Mouse (Mus musculus) midbrain, embryonic 16.5 days (tissue): ENCODE measurements at regions not wholly inside any gene's neighbourhood (a gene's known extent, or its start where the extent isn't known, plus 50 kb on each side); places are given as distances from the start of the nearest gene placed in this dataset.

Source experiments
- ATAC-seq: fragments of 200-750 bp; cut with Nextera tagmentation; 2 replicates; pipeline ENCODE4 v1.8.0; 2017; ENCODE audit warnings: moderate TSS enrichment
- H3K27ac ChIP-seq: fragments of 300-500 bp; sonication (generic); 2 replicates; pipeline ENCODE4 v1.5.1; 2014; ENCODE audit warnings: mild to moderate bottlenecking, low read length, mixed read lengths
- H3K27me3 ChIP-seq: fragments of 300-500 bp; sonication (generic); 2 replicates; pipeline ENCODE4 v1.6.1; 2014; ENCODE audit warnings: low read depth, low read length, mixed read lengths; ENCODE audit not compliant: control insufficient read depth, insufficient read depth
- H3K36me3 ChIP-seq: fragments of 300-500 bp; sonication (generic); 2 replicates; pipeline ENCODE4 v1.6.1; 2014; ENCODE audit warnings: mild to moderate bottlenecking, low read length, moderate library complexity, mixed read lengths; ENCODE audit not compliant: control insufficient read depth, insufficient read depth
- H3K4me1 ChIP-seq: fragments of 300-500 bp; sonication (generic); 2 replicates; pipeline ENCODE4 v1.6.1; 2014; ENCODE audit warnings: mild to moderate bottlenecking, low read length, mixed read lengths; ENCODE audit not compliant: control insufficient read depth, insufficient read depth
- H3K4me2 ChIP-seq: fragments of 300-500 bp; sonication (generic); 2 replicates; pipeline ENCODE4 v1.6.1; 2014; ENCODE audit warnings: mild to moderate bottlenecking, low read length, mixed read lengths
- H3K4me3 ChIP-seq: fragments of 300-500 bp; sonication (generic); 2 replicates; pipeline ENCODE4 v1.5.1; 2014; ENCODE audit warnings: low read depth, mild to moderate bottlenecking, low read length, moderate library complexity, mixed read lengths
- H3K9ac ChIP-seq: fragments of 300-500 bp; sonication (generic); 2 replicates; pipeline ENCODE4 v1.6.1; 2014; ENCODE audit warnings: low read depth, low read length, mixed read lengths
- H3K9me3 ChIP-seq: fragments of 300-500 bp; sonication (generic); replicated peaks from 2 replicates; pipeline ENCODE4 v1.6.1; 2014; ENCODE audit warnings: mild to moderate bottlenecking, low read length, mixed read lengths; ENCODE audit not compliant: control insufficient read depth, poor library complexity, severe bottlenecking
- WGBS: fragments of 180-500 bp; shearing (Covaris S2); extraction: QIAGEN DNeasy Blood & Tissue Kit; methylation state at CpG from one replicate; pipeline ENCODE4 v1.1.7; 2014; 5-methylcytosine and 5-hydroxymethylcytosine counted together

DNA sequence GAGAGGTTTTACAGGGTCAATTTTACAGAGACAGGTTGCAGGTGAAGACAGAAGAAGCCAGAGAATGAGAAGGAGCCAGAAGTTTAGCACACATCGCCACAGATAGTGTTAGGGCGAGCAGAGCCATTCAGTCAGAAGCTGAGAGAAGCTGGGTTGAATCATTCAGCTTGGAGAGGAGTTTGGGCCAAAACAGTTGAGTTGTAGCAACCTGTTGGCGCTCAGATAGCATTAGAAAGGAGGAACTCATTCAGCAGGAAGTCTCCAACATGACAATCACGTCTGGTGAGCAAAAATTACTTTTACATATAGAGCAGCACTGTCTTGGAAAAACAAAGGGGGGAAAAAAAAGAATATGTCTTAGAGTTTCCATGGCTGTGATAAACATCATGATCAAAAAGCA is 53.2 kb downstream of the Fam43a start:
- H3K4me1 ChIP-seq: peaks cover 4% of the 10 kb centered on the region; the same call in 1 of the 2 replicates
- ATAC-seq: no peak
- H3K4me2 ChIP-seq: no peak overlapping the region
- no peak overlapping the region for H3K9ac ChIP-seq
- no peak overlapping the region for H3K4me3 ChIP-seq
- no peak overlapping the region for H3K27ac ChIP-seq
- H3K27me3 ChIP-seq: no peaks in the 10 kb centered on the region
- WGBS: 75% methylated on average over 4 of the region's 4 CpGs
- no peaks in the 10 kb centered on the region for H3K9me3 ChIP-seq
- H3K36me3 ChIP-seq: no peaks in the 10 kb centered on the region

DNA sequence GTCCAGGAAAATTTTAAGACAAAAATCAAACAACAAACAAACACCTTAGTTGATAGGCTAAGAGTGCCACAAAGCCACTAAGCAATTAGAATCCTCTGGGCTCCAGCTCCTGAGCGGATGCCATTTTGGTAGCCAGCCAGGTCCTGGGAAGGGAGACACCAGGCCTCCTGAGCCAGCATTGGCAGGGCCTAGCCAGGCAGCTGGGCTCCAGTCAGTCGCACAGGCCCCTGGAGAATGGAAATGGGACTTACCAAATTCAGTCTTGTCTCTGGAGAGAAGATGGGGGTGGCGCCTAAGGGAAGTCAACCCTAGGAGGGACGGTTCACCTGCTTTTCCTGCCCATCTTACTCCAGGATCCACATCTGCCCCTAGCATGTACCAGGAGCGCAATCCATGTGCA is 54.3 kb downstream of the Fam43a start:
- Histone ChIP-seq H3K9me3 (no peaks in the 10 kb centered on the region), H3K36me3 (no peaks in the 10 kb centered on the region), H3K27ac (no peak overlapping the region), H3K4me1 (peaks cover 4% of the 10 kb centered on the region; the same call in 1 of the 2 replicates), H3K4me3 (no peak overlapping the region), H3K9ac (no peak overlapping the region), H3K4me2 (no peak overlapping the region), H3K27me3 (no peaks in the 10 kb centered on the region)
- ATAC-seq: no peak
- WGBS: 78% methylated on average over 5 of the region's 5 CpGs

DNA sequence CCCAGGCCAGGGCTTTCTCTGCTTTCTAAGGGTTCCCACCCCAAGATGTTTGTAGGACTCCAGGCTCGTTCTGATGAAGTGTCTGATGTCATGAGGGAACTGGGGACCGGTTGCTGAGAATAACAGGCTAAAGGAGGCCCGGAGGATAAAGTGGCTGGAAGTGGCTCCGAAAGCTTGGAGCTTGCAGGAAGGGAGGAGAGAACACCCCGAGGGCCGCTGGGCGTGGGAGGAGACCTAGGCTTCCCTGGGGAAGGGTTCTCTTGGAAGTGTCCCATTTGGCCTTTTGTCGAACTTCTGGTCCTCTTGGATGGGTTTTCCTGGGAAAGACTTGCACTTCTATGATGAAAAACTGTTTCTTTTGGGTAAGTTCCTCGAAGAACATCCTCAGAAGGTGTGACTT is 54.7 kb downstream of the Fam43a start:
- Histone ChIP-seq H3K27me3 (no peaks in the 10 kb centered on the region), H3K4me2 (no peak overlapping the region), H3K27ac (no peak overlapping the region), H3K36me3 (no peaks in the 10 kb centered on the region), H3K9ac (no peak overlapping the region), H3K9me3 (no peaks in the 10 kb centered on the region), H3K4me3 (no peak overlapping the region), H3K4me1 (peaks cover 4% of the 10 kb centered on the region; the same call in 1 of the 2 replicates)
- no peak for ATAC-seq
- 92% methylated on average over 9 of the region's 9 CpGs for WGBS

- H3K27ac ChIP-seq: no peak overlapping the region
- no peaks in the 10 kb centered on the region for H3K9me3 ChIP-seq
- H3K4me3 ChIP-seq: no peak overlapping the region
- H3K4me2 ChIP-seq: no peak overlapping the region
- H3K4me1 ChIP-seq: peaks cover 4% of the 10 kb centered on the region; the same call in 1 of the 2 replicates
- H3K27me3 ChIP-seq: no peaks in the 10 kb centered on the region
- 54% methylated on average over 5 of the region's 5 CpGs for WGBS
- H3K9ac ChIP-seq: no peak overlapping the region
- no peaks in the 10 kb centered on the region for H3K36me3 ChIP-seq
- no peak for ATAC-seq
Measured at GRCm38 (mm10) chr16:30655798-30656221, 56.3 kb downstream of the Fam43a start.

- no peaks in the 10 kb centered on the region for H3K36me3 ChIP-seq
- H3K27me3 ChIP-seq: no peaks in the 10 kb centered on the region
- H3K9ac ChIP-seq: no peak overlapping the region
- peaks cover 4% of the 10 kb centered on the region; the same call in 1 of the 2 replicates for H3K4me1 ChIP-seq
- no peak for ATAC-seq
- H3K4me3 ChIP-seq: no peak overlapping the region
- no peaks in the 10 kb centered on the region for H3K9me3 ChIP-seq
- 86% methylated on average over 17 of the region's 17 CpGs for WGBS
- no peak overlapping the region for H3K27ac ChIP-seq
- H3K4me2 ChIP-seq: no peak overlapping the region
Measured at GRCm38 (mm10) chr16:30656881-30657280, 57.4 kb downstream of the Fam43a start.

- Histone ChIP-seq H3K4me2 (no peak overlapping the region), H3K36me3 (no peaks in the 10 kb centered on the region), H3K4me1 (peaks cover 4% of the 10 kb centered on the region; the same call in 1 of the 2 replicates), H3K27me3 (no peaks in the 10 kb centered on the region), H3K9ac (no peak overlapping the region), H3K27ac (no peak overlapping the region), H3K4me3 (no peak overlapping the region), H3K9me3 (no peaks in the 10 kb centered on the region)
- WGBS: 86% methylated on average over 4 of the region's 4 CpGs
- no peak for ATAC-seq
Measured at GRCm38 (mm10) chr16:30658921-30659320, 59.4 kb downstream of the Fam43a start.

DNA sequence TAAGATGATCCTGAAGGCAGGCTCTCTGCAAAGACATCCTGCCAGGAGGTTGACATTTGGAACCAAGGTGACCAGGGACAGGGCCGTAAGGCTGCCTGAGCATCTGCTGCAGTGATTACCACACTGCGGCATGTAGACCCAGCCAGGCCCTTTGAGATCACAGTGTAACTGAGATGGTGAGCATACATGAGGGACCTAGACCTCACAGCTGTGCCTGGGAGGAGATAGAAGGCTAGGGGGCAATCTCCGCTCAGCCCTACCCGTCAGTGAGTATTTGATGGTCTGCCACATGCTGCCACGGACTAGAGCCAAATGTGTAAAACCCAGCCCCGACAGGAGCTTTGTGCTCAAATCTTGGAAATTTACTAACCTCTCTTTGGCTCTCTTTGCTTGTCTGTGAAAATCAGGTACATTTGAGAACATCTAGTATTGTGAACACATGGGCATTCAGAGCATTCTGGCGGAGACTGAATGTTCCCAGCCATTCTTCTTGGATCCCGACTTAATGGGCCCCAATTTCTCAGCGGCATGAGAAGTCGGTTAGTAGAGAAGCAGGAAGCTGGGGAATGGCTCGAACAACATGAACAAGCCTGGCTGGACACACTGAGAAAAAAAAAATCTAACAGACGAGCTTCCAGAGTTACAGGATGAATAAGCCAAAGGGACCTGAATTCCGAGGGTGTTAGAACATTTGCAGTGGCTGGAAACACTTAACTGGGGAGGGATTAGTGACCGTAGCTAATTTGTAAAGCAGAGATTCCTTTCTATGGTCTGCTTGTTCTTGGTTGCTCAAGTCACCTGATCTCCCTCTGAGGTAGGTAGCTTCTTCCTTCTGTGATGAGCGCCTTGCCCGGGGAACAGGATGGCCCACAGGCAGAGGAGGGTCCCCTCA is 61.8 kb downstream of the Fam43a start:
- ATAC-seq: no peak
- H3K27ac ChIP-seq: no peak overlapping the region
- no peaks in the 10 kb centered on the region for H3K27me3 ChIP-seq
- H3K4me2 ChIP-seq: no peak overlapping the region
- no peak overlapping the region for H3K9ac ChIP-seq
- H3K4me1 ChIP-seq: no peaks in the 10 kb centered on the region
- H3K4me3 ChIP-seq: no peak overlapping the region
- 65% methylated on average over 16 of the region's 16 CpGs for WGBS
- H3K36me3 ChIP-seq: no peaks in the 10 kb centered on the region
- H3K9me3 ChIP-seq: no peaks in the 10 kb centered on the region

DNA sequence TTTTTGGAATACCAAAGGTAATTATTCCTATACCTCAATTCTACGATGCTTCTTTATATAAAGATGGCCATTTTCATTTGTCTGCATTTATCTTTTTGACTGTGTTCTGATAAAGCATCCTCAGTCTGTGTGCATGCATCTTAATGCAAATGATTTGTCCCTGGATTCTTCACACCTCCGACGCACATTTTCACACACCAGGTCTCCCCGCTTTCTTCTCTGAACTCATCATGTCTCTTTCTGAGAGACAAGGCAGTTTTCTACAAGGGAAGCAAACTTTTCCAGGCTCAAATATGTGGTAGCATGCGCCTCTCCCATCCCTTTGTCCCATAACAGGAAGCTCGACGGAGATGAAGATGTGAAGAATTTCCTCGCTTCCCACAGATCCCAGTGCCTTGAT is 63.5 kb downstream of the Fam43a start:
- H3K36me3 ChIP-seq: no peaks in the 10 kb centered on the region
- no peak overlapping the region for H3K4me3 ChIP-seq
- H3K9ac ChIP-seq: no peak overlapping the region
- ATAC-seq: no peak
- H3K9me3 ChIP-seq: no peaks in the 10 kb centered on the region
- H3K4me1 ChIP-seq: no peaks in the 10 kb centered on the region
- no peak overlapping the region for H3K27ac ChIP-seq
- WGBS: 74% methylated on average over 8 of the region's 8 CpGs
- no peak overlapping the region for H3K4me2 ChIP-seq
- H3K27me3 ChIP-seq: no peaks in the 10 kb centered on the region

DNA sequence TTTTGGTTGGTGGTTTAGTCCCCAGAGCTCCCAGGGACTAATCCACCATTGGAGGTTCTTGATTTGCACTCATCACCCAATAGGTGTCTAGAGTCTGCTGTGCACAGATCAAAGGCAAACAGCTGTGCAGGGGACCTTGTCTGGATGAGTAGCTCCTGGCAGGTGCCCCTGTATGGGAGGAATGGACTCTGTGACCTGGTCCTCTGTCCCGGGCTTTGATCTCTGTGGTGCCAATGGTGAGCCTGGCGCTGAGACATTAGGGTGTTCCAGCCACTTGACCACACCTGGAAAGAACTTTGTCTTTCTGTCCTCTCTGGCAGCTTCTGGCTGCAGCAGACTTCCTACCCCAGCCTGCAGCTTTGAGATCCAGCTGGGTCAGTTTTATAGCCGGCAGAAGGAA is 64.4 kb downstream of the Fam43a start:
- Histone ChIP-seq H3K4me2 (no peak overlapping the region), H3K27me3 (no peaks in the 10 kb centered on the region), H3K36me3 (no peaks in the 10 kb centered on the region), H3K4me3 (no peak overlapping the region), H3K27ac (no peak overlapping the region), H3K9me3 (no peaks in the 10 kb centered on the region), H3K9ac (no peak overlapping the region), H3K4me1 (no peaks in the 10 kb centered on the region)
- 81% methylated on average over 3 of the region's 3 CpGs for WGBS
- ATAC-seq: no peak
